Mouse (Mus musculus): Measurements from ENCODE around the gene Iqcg.
"Not testable (repeated sequence)": the region's sequence is repeated elsewhere in the genome, so short reads cannot be mapped to it uniquely, and the experiment has no call there.

Iqcg gene

GRCm38 (mm10) chr16:33056095-33056785 lies at the start of gene Iqcg, which contains the start of gene Rpl35a:
Gene Iqcg (minus strand): TSS chr16:33056218.
Gene Rpl35a (plus strand): TSS chr16:33056453.
- DNase-seq (ENCODE audit: low read depth, low spot score), result peak; percentile 67

- no peak for DNase-seq (ENCODE audit: low read depth, low spot score)
These were observed 29.6 kb upstream of the Iqcg start for GRCm38 (mm10) chr16:33085666-33086065.

DNA sequence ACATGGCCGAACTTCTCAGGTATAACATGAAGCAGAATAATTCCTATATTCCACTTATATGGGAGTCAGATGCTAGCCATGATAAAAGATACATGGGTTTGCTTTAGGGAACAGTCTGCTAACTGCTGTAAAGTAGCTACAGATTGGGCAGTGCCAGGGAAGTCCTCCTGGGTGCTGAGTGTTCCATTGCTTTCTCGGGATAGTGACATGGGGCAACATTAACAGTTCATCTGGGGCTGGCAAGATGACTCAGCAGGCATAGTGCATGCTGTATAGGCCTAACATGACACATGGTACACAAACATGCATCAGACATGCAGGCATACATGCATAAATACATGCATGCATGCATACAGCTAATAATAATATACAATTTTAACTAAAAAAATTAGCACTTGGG lies 28.0 kb upstream of the Iqcg start:
- DNase-seq (ENCODE audit: low read depth, low spot score), result no peak

DNA sequence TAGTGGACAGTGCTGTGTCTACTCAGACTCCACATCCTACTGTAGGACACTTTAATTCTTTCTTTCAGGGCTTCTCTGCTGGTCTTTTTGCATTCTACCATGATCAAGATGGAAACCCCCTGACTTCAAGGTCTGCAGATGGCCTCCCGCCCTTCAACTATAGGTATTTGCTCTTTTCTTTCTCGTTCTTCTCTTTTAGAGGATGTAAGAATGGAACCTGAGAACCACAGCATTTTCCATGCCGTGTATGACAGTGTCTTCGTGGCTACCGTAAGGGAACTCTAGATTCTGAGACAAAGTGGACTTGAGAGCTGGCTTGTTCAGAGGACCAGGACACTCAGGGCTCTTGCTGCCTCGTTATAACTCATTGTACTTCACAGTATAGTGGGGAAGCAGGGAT lies 26.9 kb upstream of the Iqcg start:
- no peak for DNase-seq (ENCODE audit: low read depth, low spot score)

DNA sequence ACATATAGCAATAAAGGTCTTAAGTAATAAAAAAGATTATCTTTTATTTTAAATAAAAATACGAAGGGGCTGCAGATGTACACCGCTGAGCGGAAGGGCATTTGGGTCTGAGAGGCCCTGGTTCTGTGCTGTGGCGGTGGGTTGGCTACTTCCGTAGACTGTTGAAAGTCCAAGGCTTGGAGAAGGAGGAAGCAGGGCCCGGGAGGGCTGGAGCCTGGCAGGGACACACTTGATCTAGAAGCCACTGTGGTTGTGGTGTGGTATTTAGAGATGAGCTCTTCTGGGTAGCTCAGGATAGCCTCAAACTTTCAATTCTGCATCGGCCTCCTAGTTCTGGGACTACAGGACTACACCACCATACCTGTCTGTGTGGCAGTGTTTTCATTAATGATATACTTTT lies 24.0 kb upstream of the Iqcg start:
- DNase-seq (ENCODE audit: low read depth, low spot score), result no peak

- DNase-seq (ENCODE audit: low read depth, low spot score), result no peak
These were observed 21.1 kb upstream of the Iqcg start for GRCm38 (mm10) chr16:33077069-33077627.

DNA sequence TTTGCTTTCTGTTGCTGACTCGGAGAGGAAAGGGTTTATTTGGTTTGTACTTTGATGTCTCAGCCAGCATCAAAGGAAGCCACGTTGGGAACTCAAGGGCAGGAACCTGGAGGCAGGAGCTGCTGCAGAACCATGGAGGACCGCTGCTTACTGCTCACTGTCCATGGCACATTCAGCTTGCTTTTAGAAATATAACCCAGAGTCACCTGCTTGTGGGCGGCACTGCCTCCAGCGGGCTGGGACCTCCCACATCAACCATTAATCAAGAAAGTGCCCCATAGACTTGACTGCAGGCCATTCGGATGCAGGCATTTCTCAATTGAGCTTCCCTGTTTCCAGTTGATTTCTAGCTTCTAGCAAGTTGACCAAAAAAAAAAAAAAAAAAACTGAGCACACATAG lies 20.1 kb upstream of the Iqcg start:
- no peak for DNase-seq (ENCODE audit: low read depth, low spot score)

GRCm38 (mm10) chr16:33074967-33075366 lies 18.9 kb upstream of the Iqcg start:
- DNase-seq (ENCODE audit: low read depth, low spot score), result no peak

- DNase-seq (ENCODE audit: low read depth, low spot score), result no peak
These were observed 17.0 kb upstream of the Iqcg start for GRCm38 (mm10) chr16:33072871-33073557.

- no peak for DNase-seq (ENCODE audit: low read depth, low spot score)
These were observed 14.9 kb upstream of the Iqcg start for GRCm38 (mm10) chr16:33070928-33071327.

- no peak for DNase-seq (ENCODE audit: low read depth, low spot score)
These were observed 8.6 kb upstream of the Iqcg start for GRCm38 (mm10) chr16:33064636-33065035.

DNA sequence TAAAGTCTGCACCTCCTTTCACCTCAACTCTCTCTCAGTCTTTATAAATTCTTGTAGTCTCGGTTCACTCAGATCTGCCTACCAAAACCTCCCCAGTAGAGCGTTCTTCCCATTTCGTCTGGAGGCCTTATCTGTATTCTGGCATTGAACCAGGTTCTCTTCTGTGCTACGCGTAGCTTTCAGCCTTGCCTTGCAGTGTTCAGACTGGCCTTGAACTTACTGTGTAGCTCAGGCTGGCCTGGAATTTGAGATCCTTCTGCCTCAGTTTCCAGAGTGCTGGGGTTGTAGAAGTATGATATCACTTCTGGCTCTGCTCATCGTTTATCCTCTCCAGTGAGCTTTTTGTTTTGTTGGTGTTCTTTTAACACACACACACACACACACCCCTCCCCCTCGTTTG lies 7.2 kb upstream of the Iqcg start:
- DNase-seq (ENCODE audit: low read depth, low spot score), result no peak

- peak; percentile 55 for DNase-seq (ENCODE audit: low read depth, low spot score)
These were observed 6.7 kb upstream of the Iqcg start for GRCm38 (mm10) chr16:33062682-33063131.

DNA sequence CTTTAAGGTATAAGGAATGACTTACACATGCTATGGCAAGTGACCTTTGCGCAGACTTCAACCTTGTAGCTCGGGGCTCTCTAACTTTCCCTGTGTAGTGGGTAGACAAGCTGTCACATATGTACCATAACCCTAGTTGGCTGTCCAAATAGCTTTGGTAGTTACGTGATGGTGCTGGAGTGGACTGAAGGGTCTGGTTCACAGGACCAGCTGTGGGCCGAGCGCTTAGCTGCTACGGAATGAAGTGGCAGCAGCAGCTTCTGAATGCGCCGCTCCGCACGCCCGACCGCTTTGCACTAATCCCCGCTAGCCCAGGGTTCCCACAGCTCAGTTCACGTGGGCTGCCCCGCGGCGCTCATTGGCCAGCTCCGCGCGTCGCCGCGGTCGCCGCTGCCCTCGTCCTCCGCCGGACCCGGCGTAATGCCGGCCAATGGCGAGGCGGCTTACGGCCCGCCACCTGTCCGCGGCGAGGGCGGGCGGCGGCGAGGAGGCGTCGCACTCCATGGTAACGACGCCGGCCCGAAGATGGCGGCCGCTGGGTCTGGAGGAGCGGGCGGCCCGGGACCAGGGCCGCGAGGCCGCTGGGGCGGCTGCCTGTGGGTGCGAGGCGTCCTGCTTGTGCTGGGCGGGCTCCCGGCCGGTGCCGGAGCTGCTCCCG lies 6.1 kb upstream of the Iqcg start, which contains the start of gene Lmln:
Gene Lmln (plus strand): TSS at position 498 of the 658 bp plus-strand sequence.
- DNase-seq (ENCODE audit: low read depth, low spot score), result peak; percentile 63

GRCm38 (mm10) chr16:33061400-33061799 lies 5.4 kb upstream of the Iqcg start:
- no peak for DNase-seq (ENCODE audit: low read depth, low spot score)

GRCm38 (mm10) chr16:33060926-33061325 lies 4.9 kb upstream of the Iqcg start:
- DNase-seq (ENCODE audit: low read depth, low spot score), result no peak

DNA sequence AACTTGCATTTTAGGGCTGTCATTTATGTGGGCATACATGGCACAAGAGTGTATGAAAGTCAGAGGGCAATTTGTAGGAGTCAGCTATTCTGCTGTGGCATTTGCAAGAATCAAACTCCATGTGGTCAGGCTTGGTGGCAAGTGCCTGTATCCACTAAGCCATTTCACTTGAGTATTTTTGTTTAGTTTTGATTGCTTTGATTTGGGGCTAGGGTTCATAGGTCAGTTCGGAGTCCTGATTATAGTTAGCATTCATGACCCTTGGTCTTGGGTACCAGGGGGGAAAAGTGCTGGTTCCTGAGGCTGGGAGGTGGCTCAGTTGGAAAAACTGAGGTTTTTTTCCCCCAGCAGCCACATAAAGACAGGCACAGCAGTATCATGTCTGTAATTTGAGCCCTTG lies 3.5 kb upstream of the Iqcg start:
- DNase-seq (ENCODE audit: low read depth, low spot score), result no peak

DNA sequence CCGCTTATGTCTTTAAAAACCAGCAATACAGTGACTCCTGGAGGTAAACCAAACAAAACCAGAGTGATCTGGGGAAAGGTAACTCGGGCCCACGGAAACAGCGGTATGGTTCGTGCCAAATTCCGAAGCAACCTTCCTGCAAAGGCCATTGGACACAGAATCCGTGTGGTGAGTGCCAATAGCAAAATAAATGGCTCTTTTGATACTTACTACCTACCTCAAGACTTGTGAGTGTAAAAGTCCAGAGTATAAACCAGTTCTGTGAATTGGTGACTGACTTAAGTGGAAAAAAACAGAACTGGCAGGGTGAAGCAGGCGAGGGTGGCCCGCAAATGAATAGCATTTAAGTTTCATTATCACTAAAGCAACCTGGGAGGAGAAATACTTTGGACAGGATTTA lies 2.6 kb upstream of the Iqcg start:
- DNase-seq (ENCODE audit: low read depth, low spot score), result not testable (repeated sequence)

DNA sequence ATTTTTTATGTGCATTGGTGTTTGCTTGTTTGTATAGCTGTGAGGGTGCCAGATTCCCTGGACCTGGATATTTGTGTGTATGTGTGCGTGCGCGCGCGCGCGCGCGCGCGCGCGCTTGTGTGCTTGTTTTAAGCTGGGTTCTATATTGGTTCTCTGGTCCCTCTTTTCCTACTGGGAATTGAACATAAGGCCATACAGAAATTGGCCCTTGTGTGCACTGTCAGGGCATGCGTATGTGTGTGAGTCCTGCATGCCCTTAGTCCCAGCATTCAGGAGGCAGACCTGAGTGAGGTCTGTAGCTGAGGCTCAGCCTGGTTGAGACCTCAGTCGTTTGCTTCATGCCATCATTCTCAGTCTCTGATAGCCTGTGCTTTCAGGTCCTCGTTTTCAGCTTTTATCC lies 2.0 kb upstream of the Iqcg start:
- DNase-seq (ENCODE audit: low read depth, low spot score), result no peak

- no peak for DNase-seq (ENCODE audit: low read depth, low spot score)
These were observed 768 bp upstream of the Iqcg start for GRCm38 (mm10) chr16:33056786-33057185.

DNA sequence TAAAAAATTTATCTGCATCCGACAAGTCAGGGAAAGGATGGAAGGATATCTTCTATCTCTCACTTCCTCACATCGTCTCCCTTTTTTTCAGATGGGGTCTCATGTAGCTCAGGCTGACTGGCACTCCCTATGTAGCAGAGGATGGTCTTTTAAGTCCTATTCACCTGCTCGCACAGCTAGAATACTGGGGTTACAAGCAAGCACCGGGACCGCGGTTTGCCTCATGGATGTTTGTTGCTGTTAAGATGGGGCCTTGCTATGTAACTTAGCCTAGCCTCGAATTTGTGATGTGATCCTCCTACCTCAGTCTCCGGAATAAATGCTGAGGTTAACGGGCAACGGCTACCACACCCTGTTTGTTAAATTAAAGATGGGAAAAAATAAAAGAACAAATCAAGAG lies 363 bp downstream of the Iqcg start:
- no peak for DNase-seq (ENCODE audit: low read depth, low spot score)

DNA sequence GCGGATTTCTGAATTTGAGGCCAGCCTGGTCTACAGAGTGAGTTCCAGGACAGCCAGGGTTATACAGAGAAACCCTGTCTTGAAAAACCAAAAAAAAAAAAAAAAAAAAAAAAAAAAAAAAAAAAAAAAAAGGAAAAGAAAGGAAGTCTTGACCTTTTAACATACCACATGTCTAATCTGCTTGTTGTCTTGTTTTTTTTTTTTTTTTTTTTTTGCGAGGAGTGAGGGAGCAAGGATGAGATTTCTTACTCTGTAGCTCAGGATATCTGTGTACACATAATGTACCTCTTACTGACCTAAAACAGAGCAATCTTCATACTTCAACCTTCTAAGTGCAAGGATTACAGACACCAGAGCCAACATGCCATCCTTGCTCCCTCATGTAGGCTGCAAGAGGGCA lies 1.1 kb downstream of the Iqcg start:
- DNase-seq (ENCODE audit: low read depth, low spot score), result not testable (repeated sequence)

Measured in WW6 (cell line).